Mouse (Mus musculus) layer of hippocampus, postnatal 25 days (tissue): Measurements from ENCODE around the gene Aen. TPM values are rescaled to one million over a fixed set of nuclear protein-coding genes. Genes with fewer than 3 reads are reported as not detected.
A peak's percentile ranks its signal among the peaks of the same experiment; 100 is the strongest.

Source experiments
- DNase-seq, 2 experiments: peaks; one replicate each; pipeline ENCODE4 v3.0.0; 2022; ENCODE audit warnings: mixed read lengths in 2 of 2, low spot score in 1 of 2; ENCODE audit errors: extremely low spot score in 1 of 2
- total RNA-seq, 2 experiments: library from RNA; stranded (reverse); gene quantifications; 2 replicates each; pipeline ENCODE4 v1.2.3; 2021

The Aen gene
- total RNA-seq: 10 to 100 TPM; 21.5 to 23.1 TPM

GRCm38 (mm10) chr7:78895653-78896333 lies at the start of gene Aen:
TSS of gene Aen (plus strand) at chr7:78895854.
- DNase-seq: peak; percentile 80 to 87

GRCm38 (mm10) chr7:78846066-78846716 lies 49.5 kb upstream of the Aen start:
- no peak for DNase-seq

GRCm38 (mm10) chr7:78846737-78847434 lies 48.8 kb upstream of the Aen start, which contains the start of gene Det1:
TSS of gene Det1 (minus strand) at chr7:78847263.
- DNase-seq: peak; percentile 87 to 94

- DNase-seq: no peak
These were observed 41.6 kb upstream of the Aen start for GRCm38 (mm10) chr7:78854051-78854450.

- DNase-seq: no peak
These were observed 40.5 kb upstream of the Aen start for GRCm38 (mm10) chr7:78855044-78855655.

- no peak for DNase-seq
These were observed 31.7 kb upstream of the Aen start for GRCm38 (mm10) chr7:78863796-78864445.

- DNase-seq: no peak
These were observed 31.2 kb upstream of the Aen start for GRCm38 (mm10) chr7:78864446-78864802.

- DNase-seq: no peak
These were observed 30.3 kb upstream of the Aen start for GRCm38 (mm10) chr7:78865212-78865949.

GRCm38 (mm10) chr7:78868731-78869130 lies 26.9 kb upstream of the Aen start:
- no peak for DNase-seq

GRCm38 (mm10) chr7:78872366-78872765 lies 23.3 kb upstream of the Aen start:
- DNase-seq: no peak

GRCm38 (mm10) chr7:78872831-78873230 lies 22.8 kb upstream of the Aen start:
- DNase-seq: no peak

- DNase-seq: no peak
These were observed 13.8 kb upstream of the Aen start for GRCm38 (mm10) chr7:78881607-78882468.

- peak; percentile 42 to 67 for DNase-seq
These were observed 13.2 kb upstream of the Aen start for GRCm38 (mm10) chr7:78882469-78882837.

- DNase-seq: no peak
These were observed 12.5 kb upstream of the Aen start for GRCm38 (mm10) chr7:78883016-78883725.

GRCm38 (mm10) chr7:78883726-78884060 lies 12.0 kb upstream of the Aen start:
- DNase-seq: no peak

GRCm38 (mm10) chr7:78884139-78884538 lies 11.5 kb upstream of the Aen start:
- no peak for DNase-seq

- DNase-seq: no peak
These were observed 10.2 kb upstream of the Aen start for GRCm38 (mm10) chr7:78885404-78885803.

- no peak for DNase-seq
These were observed 9.2 kb upstream of the Aen start for GRCm38 (mm10) chr7:78886496-78886895.

GRCm38 (mm10) chr7:78887431-78887842 lies 8.2 kb upstream of the Aen start:
- DNase-seq: no peak
